In genomic region chr4:63494967-63495914, GRCm38 (mm10) we compare ENCODE assay signal across 8 mouse cellular contexts. TPM values are rescaled to one million over a fixed set of nuclear protein-coding genes. Genes with fewer than 3 reads are reported as not detected.
DNase-seq lines count a peak whose midpoint lies in the region; ATAC-seq and TF ChIP-seq lines count a peak whose summit lies in the region.

No protein-coding gene starts in this region.

- DNase-seq in A20 (ENCODE audit: low read depth, low spot score), result peak; percentile 77
- peak; percentile 53 for DNase-seq in Muller cell, postnatal 12 days (ENCODE audit: inconsistent ontology term)
- DNase-seq in embryonic facial prominence, embryonic 14.5 days (ENCODE audit: low spot score), result peak; percentile 79
- DNase-seq in heart, postnatal 10 days, result peak; percentile 51 to 59
- peak; percentile 55 to 70 for DNase-seq in kidney, postnatal 36 days
- DNase-seq in spleen, adult 2 months (ENCODE audit: low read depth in 1 of 2, low spot score in 2 of 2), result peak in 1 of 2 experiments; percentile 37

- no peak overlapping the region for H3K27ac ChIP-seq in embryonic facial prominence, embryonic 14.5 days (replicated peaks; ENCODE audit: low read depth, low read length)
- H3K27ac ChIP-seq in spleen, adult 2 months (ENCODE audit: insufficient read depth, low read length), result 0 out of 2 replicates have a peak overlapping the region, but pooled peaks have one; percentile 19

- H3K4me3 ChIP-seq in embryonic facial prominence, embryonic 14.5 days (ENCODE audit: low read depth, low read length), result peak overlapping the region; percentile 74
- H3K4me3 ChIP-seq in spleen, adult 2 months (ENCODE audit: extremely low read depth, insufficient read depth, insufficient read length), result peak overlapping the region; percentile 60

- H3K4me1 ChIP-seq in embryonic facial prominence, embryonic 14.5 days (ENCODE audit: control insufficient read depth, insufficient read depth, low read length), result no peaks in the 10 kb centered on the region; the same call in 1 of the 2 replicates
- H3K4me1 ChIP-seq in spleen, adult 2 months (ENCODE audit: control insufficient read depth, insufficient read depth, insufficient read length), result peaks cover 5% of the 10 kb centered on the region

- ATAC-seq in embryonic facial prominence, embryonic 14.5 days (ENCODE audit: low read depth), result peak; percentile 69
- ATAC-seq in megakaryocyte, adult 5-6 weeks (ENCODE audit: poor library complexity, severe bottlenecking), result peak; percentile 46
- ATAC-seq in megakaryocyte-erythroid progenitor cell, adult 5-6 weeks (replicated peaks; ENCODE audit: low FRiP score, low TSS enrichment, poor library complexity, severe bottlenecking), result no peak

- no peaks in the 10 kb centered on the region for H3K36me3 ChIP-seq in embryonic facial prominence, embryonic 14.5 days (ENCODE audit: control insufficient read depth, insufficient read depth, low read length)
- no peaks in the 10 kb centered on the region for H3K36me3 ChIP-seq in spleen, adult 2 months (ENCODE audit: control insufficient read depth, insufficient read depth, low read length)

- peak overlapping the region; percentile 77 for H3K9ac ChIP-seq in embryonic facial prominence, embryonic 14.5 days (ENCODE audit: low read depth, low read length)

- no peaks in the 10 kb centered on the region for H3K9me3 ChIP-seq in embryonic facial prominence, embryonic 14.5 days (ENCODE audit: control insufficient read depth, low read length)

- TF ChIP-seq CTCF in spleen, adult 2 months (IDR thresholded peaks at IDR 0.05; ENCODE audit: extremely low read depth, insufficient read depth, insufficient read length, insufficient replicate concordance), result no peak

- intact Hi-C loops in heart, postnatal 10 days (cut with DNase I), result loop anchor here (5.0 kb wide), 2 partner anchors 47 to 78 kb away; partner anchors contain the start of gene Atp6v1g1

- peak overlapping the region; percentile 90 for H3K4me2 ChIP-seq in embryonic facial prominence, embryonic 14.5 days (ENCODE audit: low read depth, low read length)

- peaks cover 13% of the 10 kb centered on the region for H3K27me3 ChIP-seq in embryonic facial prominence, embryonic 14.5 days (replicated peaks; ENCODE audit: control insufficient read depth, insufficient read depth, low read length)
- peaks cover 9% of the 10 kb centered on the region; the same call in 1 of the 2 replicates for H3K27me3 ChIP-seq in spleen, adult 2 months (ENCODE audit: control insufficient read depth, insufficient read depth, low read length)

- WGBS in embryonic facial prominence, embryonic 14.5 days, result under 1% methylated on average over 28 of the region's 107 CpGs
- 2% methylated on average over 90 of the region's 107 CpGs for WGBS in spleen, adult 2 months

- no peak for TF ChIP-seq POLR2A in spleen, adult 2 months (IDR thresholded peaks at IDR 0.05; ENCODE audit: low read depth, low read length)

RNA-seq across cellular contexts. Expression of gene Whrn, which starts 0.6 kb away (rescaled TPM):
- polyA plus RNA-seq in embryonic facial prominence, embryonic 14.5 days (2014; fragmentation: Nextera tagmentation; extraction: Ambion mirVana), result 4.4 and 5.0 TPM in 2 replicates
- total RNA-seq in heart, postnatal 10 days (2021), result 10 to 100 TPM in 1 of 2 experiments, 1 to 10 TPM in 1; 10.0 to 11.0 TPM
- total RNA-seq in megakaryocyte, adult 5-6 weeks (2015), result 0.45 and 1.5 TPM in 2 replicates
- 0.07 and 0.65 TPM in 2 replicates for total RNA-seq in megakaryocyte, adult 5-6 weeks (2017)
- polyA plus RNA-seq in spleen, adult 2 months (2012; rRNA removed), result 16.4 and 18.7 TPM in 2 replicates
- 0.15 and 0.82 TPM in 2 replicates for total RNA-seq in megakaryocyte-erythroid progenitor cell, adult 5-6 weeks (2014; fragmentation: Nextera tagmentation)
- not detected in 2 replicates for total RNA-seq in megakaryocyte-erythroid progenitor cell, adult 5-6 weeks (2017)

RNA-seq across cellular contexts. Expression of gene Atp6v1g1, which starts 49.3 kb away (rescaled TPM):
- 271 and 275 TPM in 2 replicates for polyA plus RNA-seq in embryonic facial prominence, embryonic 14.5 days (2014; fragmentation: Nextera tagmentation; extraction: Ambion mirVana)
- 100 to 1,000 TPM; 161 to 165 TPM for total RNA-seq in heart, postnatal 10 days (2021)
- total RNA-seq in megakaryocyte, adult 5-6 weeks (2015), result 197 and 229 TPM in 2 replicates
- 111 and 159 TPM in 2 replicates for total RNA-seq in megakaryocyte, adult 5-6 weeks (2017)
- polyA plus RNA-seq in spleen, adult 2 months (2012; rRNA removed), result 17.0 and 17.2 TPM in 2 replicates
- total RNA-seq in megakaryocyte-erythroid progenitor cell, adult 5-6 weeks (2014; fragmentation: Nextera tagmentation), result 58.7 and 92.6 TPM in 2 replicates
- 57.0 and 85.8 TPM in 2 replicates for total RNA-seq in megakaryocyte-erythroid progenitor cell, adult 5-6 weeks (2017)

Comparison
In these comparisons a context has a peak if more than half of its experiments do, and no peak if none do; other contexts are left out.
1. RNA of gene Whrn, which starts 0.6 kb away (total RNA-seq): 10.0 to 11.0 TPM in heart, postnatal 10 days; 0.07 to 1.5 TPM in megakaryocyte, adult 5-6 weeks and 0.15 to 0.82 TPM in megakaryocyte-erythroid progenitor cell, adult 5-6 weeks; every median in the first group is over 4 times any median in the second.